Mouse (Mus musculus) midbrain, embryonic 11.5 days (tissue): Measurements from ENCODE around the gene Dnaaf5. TPM values are rescaled to one million over a fixed set of nuclear protein-coding genes. Genes with fewer than 3 reads are reported as not detected.

ENCODE experiments used
- ATAC-seq: fragments of 200-750 bp; cut with Nextera tagmentation; 2 replicates; pipeline ENCODE4 v1.8.0; 2017; ENCODE audit warnings: moderate TSS enrichment, moderate library complexity; ENCODE audit not compliant: low FRiP score
- DNase-seq: peaks from one replicate; pipeline ENCODE4 v3.0.0; 2015; ENCODE audit warnings: low spot score; ENCODE audit errors: missing footprints
- H3K27ac ChIP-seq: fragments of 300-500 bp; sonication (generic); 2 replicates; pipeline ENCODE4 v1.5.1; 2014; ENCODE audit warnings: low read depth, low read length
- H3K27me3 ChIP-seq: fragments of 300-500 bp; sonication (generic); 2 replicates; pipeline ENCODE4 v1.6.1; 2014; ENCODE audit warnings: mild to moderate bottlenecking, low read length, moderate library complexity, mixed read lengths; ENCODE audit not compliant: control insufficient read depth, insufficient read depth
- H3K36me3 ChIP-seq: fragments of 300-500 bp; sonication (generic); 2 replicates; pipeline ENCODE4 v1.6.1; 2014; ENCODE audit warnings: mild to moderate bottlenecking, low read length, moderate library complexity, mixed read lengths; ENCODE audit not compliant: control insufficient read depth, insufficient read depth
- H3K4me1 ChIP-seq: fragments of 300-500 bp; sonication (generic); 2 replicates; pipeline ENCODE4 v1.6.1; 2014; ENCODE audit warnings: low read length; ENCODE audit not compliant: control insufficient read depth, insufficient read depth
- H3K4me2 ChIP-seq: fragments of 300-500 bp; sonication (generic); 2 replicates; pipeline ENCODE4 v1.6.1; 2014; ENCODE audit warnings: mild to moderate bottlenecking, moderate library complexity
- H3K4me3 ChIP-seq: fragments of 300-500 bp; sonication (generic); 2 replicates; pipeline ENCODE4 v1.5.1; 2014; ENCODE audit warnings: low read depth, low read length
- H3K9ac ChIP-seq: fragments of 300-500 bp; sonication (generic); 2 replicates; pipeline ENCODE4 v1.6.1; 2014; ENCODE audit warnings: low read length
- H3K9me3 ChIP-seq: fragments of 300-500 bp; sonication (generic); 2 replicates; pipeline ENCODE4 v1.6.1; 2016; ENCODE audit warnings: low read length; ENCODE audit not compliant: control insufficient read depth
- WGBS: fragments of 180-500 bp; shearing (Covaris S2); extraction: QIAGEN DNeasy Blood & Tissue Kit; methylation state at CpG from one replicate; pipeline ENCODE4 v1.1.7; 2014; 5-methylcytosine and 5-hydroxymethylcytosine counted together
- polyA plus RNA-seq: library from polyadenylated mRNA; unstranded; fragments of >200 nt; fragmentation: Nextera tagmentation; extraction: Ambion mirVana; gene quantifications from 2 replicates; pipeline ENCODE4 v1.2.1, GENCODE M21; 2014

Dnaaf5 gene
- polyA plus RNA-seq, 1 experiment from 2014 or later: 5.2 TPM

- WGBS: 92% methylated on average over 10 of the region's 10 CpGs
- H3K4me2 ChIP-seq: no peak overlapping the region
- peak; percentile 54 for DNase-seq
Observed at GRCm38 (mm10) chr5:139208871-139209684, 59.1 kb downstream of the Dnaaf5 start.

GRCm38 (mm10) chr5:139209685-139210026 is 59.6 kb downstream of the Dnaaf5 start:
- Histone ChIP-seq H3K27ac (no peak overlapping the region), H3K4me1 (no peaks in the 10 kb centered on the region), H3K9ac (no peak overlapping the region), H3K4me3 (no peak overlapping the region), H3K9me3 (no peaks in the 10 kb centered on the region), H3K4me2 (no peak overlapping the region), H3K36me3 (peaks cover 2% of the 10 kb centered on the region; the same call in 1 of the 2 replicates), H3K27me3 (no peaks in the 10 kb centered on the region)
- ATAC-seq (no peak), DNase-seq (no peak)
- WGBS: 95% methylated on average over 7 of the region's 7 CpGs

More at GRCm38 (mm10) chr5:139208871-139209684, 59.1 kb downstream of the Dnaaf5 start:
- Histone ChIP-seq H3K27me3 (no peaks in the 10 kb centered on the region), H3K4me3 (no peak overlapping the region), H3K27ac (no peak overlapping the region), H3K4me1 (no peaks in the 10 kb centered on the region), H3K9me3 (no peaks in the 10 kb centered on the region), H3K9ac (no peak overlapping the region), H3K36me3 (peaks cover 2% of the 10 kb centered on the region; the same call in 1 of the 2 replicates)
- no peak for ATAC-seq

GRCm38 (mm10) chr5:139211737-139212385 is 61.8 kb downstream of the Dnaaf5 start:
- Histone ChIP-seq H3K9me3 (no peaks in the 10 kb centered on the region), H3K4me1 (no peaks in the 10 kb centered on the region), H3K9ac (no peak overlapping the region), H3K36me3 (peaks cover 4% of the 10 kb centered on the region; the same call in 1 of the 2 replicates), H3K4me3 (no peak overlapping the region), H3K4me2 (no peak overlapping the region), H3K27ac (no peak overlapping the region), H3K27me3 (no peaks in the 10 kb centered on the region)
- peak; percentile 33 for DNase-seq
- 95% methylated on average over 11 of the region's 11 CpGs for WGBS
- no peak for ATAC-seq

GRCm38 (mm10) chr5:139214298-139214697 is 64.3 kb downstream of the Dnaaf5 start:
- no peak overlapping the region for H3K27ac ChIP-seq
- no peak overlapping the region for H3K4me3 ChIP-seq
- ATAC-seq (no peak), DNase-seq (no peak)
- no peak overlapping the region for H3K4me2 ChIP-seq
- H3K36me3 ChIP-seq: 0 out of 2 replicates have a peak, but pooled peaks cover 3% of the 10 kb centered on the region
- H3K4me1 ChIP-seq: no peaks in the 10 kb centered on the region
- no peaks in the 10 kb centered on the region for H3K27me3 ChIP-seq
- H3K9me3 ChIP-seq: no peaks in the 10 kb centered on the region
- no peak overlapping the region for H3K9ac ChIP-seq

GRCm38 (mm10) chr5:139215184-139215583 is 65.2 kb downstream of the Dnaaf5 start:
- Histone ChIP-seq H3K27me3 (no peaks in the 10 kb centered on the region), H3K36me3 (0 out of 2 replicates have a peak, but pooled peaks cover 3% of the 10 kb centered on the region), H3K27ac (no peak overlapping the region), H3K4me1 (no peaks in the 10 kb centered on the region), H3K4me3 (no peak overlapping the region), H3K9me3 (no peaks in the 10 kb centered on the region), H3K4me2 (no peak overlapping the region), H3K9ac (no peak overlapping the region)
- DNase-seq (no peak), ATAC-seq (no peak)
- 90% methylated on average over 5 of the region's 5 CpGs for WGBS

GRCm38 (mm10) chr5:139216121-139216520 is 66.1 kb downstream of the Dnaaf5 start:
- H3K4me2 ChIP-seq: no peak overlapping the region
- no peaks in the 10 kb centered on the region for H3K4me1 ChIP-seq
- no peaks in the 10 kb centered on the region for H3K27me3 ChIP-seq
- H3K9me3 ChIP-seq: no peaks in the 10 kb centered on the region
- ATAC-seq (no peak), DNase-seq (no peak)
- H3K4me3 ChIP-seq: no peak overlapping the region
- H3K27ac ChIP-seq: no peak overlapping the region
- 92% methylated on average over 2 of the region's 2 CpGs for whole genome bisulfite sequencing
- no peak overlapping the region for H3K9ac ChIP-seq
- H3K36me3 ChIP-seq: 0 out of 2 replicates have a peak, but pooled peaks cover 3% of the 10 kb centered on the region

- DNase-seq (no peak), ATAC-seq (no peak)
- Histone ChIP-seq H3K4me1 (no peaks in the 10 kb centered on the region), H3K36me3 (0 out of 2 replicates have a peak, but pooled peaks cover 3% of the 10 kb centered on the region), H3K27me3 (no peaks in the 10 kb centered on the region), H3K4me2 (no peak overlapping the region), H3K9me3 (no peaks in the 10 kb centered on the region), H3K27ac (no peak overlapping the region), H3K4me3 (no peak overlapping the region), H3K9ac (no peak overlapping the region)
- 91% methylated on average over 3 of the region's 3 CpGs for WGBS
Observed at GRCm38 (mm10) chr5:139216774-139217173, 66.8 kb downstream of the Dnaaf5 start.

GRCm38 (mm10) chr5:139220006-139220515 is 70.0 kb downstream of the Dnaaf5 start:
- H3K27me3 ChIP-seq: no peaks in the 10 kb centered on the region
- DNase-seq (peak; percentile 41), ATAC-seq (no peak)
- H3K27ac ChIP-seq: no peak overlapping the region
- 0 out of 2 replicates have a peak, but pooled peaks cover 5% of the 10 kb centered on the region for H3K36me3 ChIP-seq
- H3K9ac ChIP-seq: no peak overlapping the region
- no peak overlapping the region for H3K4me3 ChIP-seq
- no peak overlapping the region for H3K4me2 ChIP-seq
- H3K4me1 ChIP-seq: no peaks in the 10 kb centered on the region
- WGBS: 93% methylated on average over 4 of the region's 4 CpGs
- H3K9me3 ChIP-seq: no peaks in the 10 kb centered on the region

GRCm38 (mm10) chr5:139220610-139221009 is 70.6 kb downstream of the Dnaaf5 start:
- DNase-seq (no peak), ATAC-seq (no peak)
- no peak overlapping the region for H3K4me2 ChIP-seq
- no peaks in the 10 kb centered on the region for H3K9me3 ChIP-seq
- H3K4me1 ChIP-seq: no peaks in the 10 kb centered on the region
- H3K9ac ChIP-seq: no peak overlapping the region
- peaks cover 8% of the 10 kb centered on the region; the same call in 1 of the 2 replicates for H3K36me3 ChIP-seq
- 88% methylated on average over 4 of the region's 4 CpGs for WGBS
- no peaks in the 10 kb centered on the region for H3K27me3 ChIP-seq
- no peak overlapping the region for H3K27ac ChIP-seq
- H3K4me3 ChIP-seq: no peak overlapping the region
